Mouse (Mus musculus): ENCODE results near the gene Myo9a. TPM values are rescaled to one million over a fixed set of nuclear protein-coding genes. Genes with fewer than 3 reads are reported as not detected.

The Myo9a gene
- total RNA-seq (2021), result 10 to 100 TPM; 11.9 to 13.6 TPM

- intact Hi-C loops (cut with DNase I), result loop anchor here (5.0 kb wide), 1 partner anchor 93 kb away; the partner anchor contains the start of gene Pkm
These were observed at the start of gene Myo9a, which contains the start of gene Senp8 for GRCm38 (mm10) chr9:59750267-59751065. Myo9a (plus strand) TSS chr9:59750896. Senp8 (minus strand) TSS chr9:59750710.

GRCm38 (mm10) chr9:59701094-59701493 lies 49.6 kb upstream of the Myo9a start:
- intact Hi-C loops (cut with DNase I), result no loop called here
- no peak for DNase-seq (ENCODE audit: low spot score)

More at GRCm38 (mm10) chr9:59750267-59751065, at the start of gene Myo9a, which contains the start of gene Senp8:
- DNase-seq (ENCODE audit: low spot score), result peak; percentile 99

- DNase-seq (ENCODE audit: low spot score), result no peak
- intact Hi-C loops (cut with DNase I), result no loop called here
These were observed 47.6 kb upstream of the Myo9a start for GRCm38 (mm10) chr9:59703099-59703498.

- intact Hi-C loops (cut with DNase I), result no loop called here
- no peak for DNase-seq (ENCODE audit: low spot score)
These were observed 43.6 kb upstream of the Myo9a start for GRCm38 (mm10) chr9:59706850-59707825.

GRCm38 (mm10) chr9:59709225-59709624 lies 41.5 kb upstream of the Myo9a start:
- no peak for DNase-seq (ENCODE audit: low spot score)
- intact Hi-C loops (cut with DNase I), result no loop called here

GRCm38 (mm10) chr9:59716275-59716898 lies 34.3 kb upstream of the Myo9a start:
- intact Hi-C loops (cut with DNase I), result no loop called here
- no peak for DNase-seq (ENCODE audit: low spot score)

GRCm38 (mm10) chr9:59718237-59718636 lies 32.5 kb upstream of the Myo9a start:
- intact Hi-C loops (cut with DNase I), result no loop called here
- no peak for DNase-seq (ENCODE audit: low spot score)

GRCm38 (mm10) chr9:59721144-59721543 lies 29.6 kb upstream of the Myo9a start:
- intact Hi-C loops (cut with DNase I), result loop anchor here (5.0 to 10.0 kb wide), 4 partner anchors 41 to 251 kb away; no protein-coding TSS in a partner anchor
- no peak for DNase-seq (ENCODE audit: low spot score)

GRCm38 (mm10) chr9:59723096-59723657 lies 27.5 kb upstream of the Myo9a start:
- intact Hi-C loops (cut with DNase I), result loop anchor here (5.0 to 10.0 kb wide), 4 partner anchors 39 to 249 kb away; no protein-coding TSS in a partner anchor
- DNase-seq (ENCODE audit: low spot score), result peak; percentile 42

GRCm38 (mm10) chr9:59723791-59724442 lies 26.8 kb upstream of the Myo9a start:
- DNase-seq (ENCODE audit: low spot score), result peak; percentile 7
- intact Hi-C loops (cut with DNase I), result loop anchor here (5.0 to 10.0 kb wide), 4 partner anchors 38 to 248 kb away; no protein-coding TSS in a partner anchor

- DNase-seq (ENCODE audit: low spot score), result no peak
- intact Hi-C loops (cut with DNase I), result loop anchor here (10.0 kb wide), 1 partner anchor 139 kb away; no protein-coding TSS in a partner anchor
These were observed 25.2 kb upstream of the Myo9a start for GRCm38 (mm10) chr9:59725515-59725914.

GRCm38 (mm10) chr9:59727569-59728286 lies 23.0 kb upstream of the Myo9a start:
- intact Hi-C loops (cut with DNase I), result loop anchor here (10.0 kb wide), 1 partner anchor 137 kb away; no protein-coding TSS in a partner anchor
- no peak for DNase-seq (ENCODE audit: low spot score)

- no peak for DNase-seq (ENCODE audit: low spot score)
These were observed 19.6 kb upstream of the Myo9a start for GRCm38 (mm10) chr9:59731136-59731535.

GRCm38 (mm10) chr9:59733075-59733474 lies 17.6 kb upstream of the Myo9a start:
- intact Hi-C loops (cut with DNase I), result no loop called here
- DNase-seq (ENCODE audit: low spot score), result no peak

More at GRCm38 (mm10) chr9:59731136-59731535, 19.6 kb upstream of the Myo9a start:
- intact Hi-C loops (cut with DNase I), result no loop called here

- intact Hi-C loops (cut with DNase I), result no loop called here
These were observed 15.3 kb upstream of the Myo9a start for GRCm38 (mm10) chr9:59735394-59735793.

GRCm38 (mm10) chr9:59740593-59740992 lies 10.1 kb upstream of the Myo9a start:
- no peak for DNase-seq (ENCODE audit: low spot score)
- intact Hi-C loops (cut with DNase I), result no loop called here

More at GRCm38 (mm10) chr9:59735394-59735793, 15.3 kb upstream of the Myo9a start:
- no peak for DNase-seq (ENCODE audit: low spot score)

- intact Hi-C loops (cut with DNase I), result no loop called here
- no peak for DNase-seq (ENCODE audit: low spot score)
These were observed 6.8 kb upstream of the Myo9a start for GRCm38 (mm10) chr9:59743903-59744302.

- intact Hi-C loops (cut with DNase I), result no loop called here
These were observed 2.3 kb upstream of the Myo9a start for GRCm38 (mm10) chr9:59748387-59748786.

More at GRCm38 (mm10) chr9:59748387-59748786, 2.3 kb upstream of the Myo9a start:
- DNase-seq (ENCODE audit: low spot score), result no peak
